Mouse (Mus musculus) embryonic facial prominence, embryonic 10.5 days (tissue): ENCODE data around the gene Duoxa1. TPM values are rescaled to one million over a fixed set of nuclear protein-coding genes. Genes with fewer than 3 reads are reported as not detected.
A peak's percentile ranks its signal among the peaks of the same experiment; 100 is the strongest.

Experiments
- DNase-seq: peaks from one replicate; pipeline ENCODE4 v3.0.0-alpha.2; 2017; ENCODE audit warnings: low spot score
- H3K27ac ChIP-seq: fragments of 300-500 bp; sonication (generic); replicated peaks from 2 replicates; pipeline ENCODE4 v1.5.1; 2016; ENCODE audit warnings: mild to moderate bottlenecking
- H3K27me3 ChIP-seq: fragments of 300-500 bp; sonication (generic); replicated peaks from 2 replicates; pipeline ENCODE4 v1.6.1; 2016; ENCODE audit warnings: low read depth, mild to moderate bottlenecking; ENCODE audit not compliant: poor library complexity, severe bottlenecking
- H3K36me3 ChIP-seq: fragments of 300-500 bp; sonication (generic); replicated peaks from 2 replicates; pipeline ENCODE4 v1.6.1; 2016; ENCODE audit warnings: mild to moderate bottlenecking, moderate library complexity
- H3K4me1 ChIP-seq: fragments of 300-500 bp; sonication (generic); 2 replicates; pipeline ENCODE4 v1.6.1; 2016
- H3K4me3 ChIP-seq: fragments of 300-500 bp; sonication (generic); 2 replicates; pipeline ENCODE4 v1.5.1; 2016; ENCODE audit warnings: mild to moderate bottlenecking, moderate library complexity
- H3K9me3 ChIP-seq: fragments of 300-500 bp; sonication (generic); 2 replicates; pipeline ENCODE4 v1.6.1; 2016; ENCODE audit warnings: mild to moderate bottlenecking
- WGBS: fragments of 180-500 bp; shearing (Covaris S2); methylation state at CpG from one replicate; pipeline ENCODE4 v1.1.7; 2016; 5-methylcytosine and 5-hydroxymethylcytosine counted together
- polyA plus RNA-seq: library from polyadenylated mRNA; unstranded; fragments of >200 nt; fragmentation: Nextera tagmentation; extraction: Ambion mirVana; gene quantifications from 2 replicates; pipeline ENCODE4 v1.2.1, GENCODE M21; 2016

Gene Duoxa1
- polyA plus RNA-seq, 1 experiment from 2014 or later = 0.27 TPM

GRCm38 (mm10) chr2:122301081-122301920 is 12.2 kb downstream of the Duoxa1 start:
- H3K27ac ChIP-seq = no peak overlapping the region
- H3K27me3 ChIP-seq = peaks cover 100% of the 10 kb centered on the region
- peak; percentile 59 for DNase-seq
- H3K4me3 ChIP-seq = peak overlapping the region; percentile 55
- H3K9me3 ChIP-seq = no peaks in the 10 kb centered on the region
- H3K4me1 ChIP-seq = peaks cover 45% of the 10 kb centered on the region
- 1% methylated on average over 48 of the region's 48 CpGs for WGBS
- no peaks in the 10 kb centered on the region for H3K36me3 ChIP-seq

- WGBS = 6% methylated on average over 14 of the region's 14 CpGs
- H3K9me3 ChIP-seq = no peaks in the 10 kb centered on the region
- no peaks in the 10 kb centered on the region for H3K36me3 ChIP-seq
- H3K27ac ChIP-seq = no peak overlapping the region
- peaks cover 100% of the 10 kb centered on the region for H3K27me3 ChIP-seq
- H3K4me1 ChIP-seq = peaks cover 48% of the 10 kb centered on the region
- H3K4me3 ChIP-seq = no peak overlapping the region
- no peak for DNase-seq
These were observed 12.9 kb downstream of the Duoxa1 start for GRCm38 (mm10) chr2:122300656-122301020.

- Histone ChIP-seq H3K4me3 (no peak overlapping the region), H3K9me3 (no peaks in the 10 kb centered on the region), H3K27me3 (peaks cover 100% of the 10 kb centered on the region), H3K27ac (no peak overlapping the region), H3K4me1 (peaks cover 48% of the 10 kb centered on the region), H3K36me3 (no peaks in the 10 kb centered on the region)
- DNase-seq = peak; percentile 21
- WGBS = 7% methylated on average over 14 of the region's 14 CpGs
These were observed 13.4 kb downstream of the Duoxa1 start for GRCm38 (mm10) chr2:122299911-122300655.

- Histone ChIP-seq H3K27ac (no peak within 1 kb of the TSS), H3K9me3 (no peaks in the 10 kb centered on the region), H3K36me3 (no peaks in the 10 kb centered on the region), H3K4me3 (peak within 1 kb of the TSS; percentile 44), H3K27me3 (peaks cover 100% of the 10 kb centered on the region), H3K4me1 (peaks cover 48% of the 10 kb centered on the region)
- peak; percentile 60 for DNase-seq
- WGBS = under 1% methylated on average over 43 of the region's 43 CpGs
These were observed 14.7 kb downstream of the Duoxa1 start, which contains the start of gene Duoxa2 for GRCm38 (mm10) chr2:122298596-122299490. Gene Duoxa2, plus strand, starts transcription at chr2:122298900.

GRCm38 (mm10) chr2:122298096-122298499 is 15.4 kb downstream of the Duoxa1 start, which contains the start of gene Duox2:
Gene Duox2, minus strand, starts transcription at chr2:122298449.
- 4% methylated on average over 13 of the region's 13 CpGs for WGBS
- peaks cover 48% of the 10 kb centered on the region for H3K4me1 ChIP-seq
- DNase-seq = peak; percentile 37
- H3K36me3 ChIP-seq = no peaks in the 10 kb centered on the region
- no peak within 1 kb of the TSS for H3K27ac ChIP-seq
- peaks cover 100% of the 10 kb centered on the region for H3K27me3 ChIP-seq
- H3K4me3 ChIP-seq = peak within 1 kb of the TSS; percentile 44
- no peaks in the 10 kb centered on the region for H3K9me3 ChIP-seq

GRCm38 (mm10) chr2:122297271-122298095 is 16.0 kb downstream of the Duoxa1 start:
- 1% methylated on average over 35 of the region's 35 CpGs for whole genome bisulfite sequencing
- H3K27ac ChIP-seq = no peak overlapping the region
- no peaks in the 10 kb centered on the region for H3K36me3 ChIP-seq
- H3K4me1 ChIP-seq = peaks cover 48% of the 10 kb centered on the region
- peaks cover 98% of the 10 kb centered on the region for H3K27me3 ChIP-seq
- H3K9me3 ChIP-seq = no peaks in the 10 kb centered on the region
- peak overlapping the region; percentile 36 for H3K4me3 ChIP-seq
- peak; percentile 55 for DNase-seq

GRCm38 (mm10) chr2:122294916-122295315 is 18.6 kb downstream of the Duoxa1 start:
- no peaks in the 10 kb centered on the region for H3K9me3 ChIP-seq
- H3K36me3 ChIP-seq = no peaks in the 10 kb centered on the region
- no peak overlapping the region for H3K4me3 ChIP-seq
- WGBS = 8% methylated on average over 7 of the region's 7 CpGs
- H3K27ac ChIP-seq = no peak overlapping the region
- peak; percentile 12 for DNase-seq
- peaks cover 33% of the 10 kb centered on the region for H3K4me1 ChIP-seq
- peaks cover 97% of the 10 kb centered on the region for H3K27me3 ChIP-seq

- no peaks in the 10 kb centered on the region for H3K9me3 ChIP-seq
- H3K4me3 ChIP-seq = no peak overlapping the region
- WGBS = 77% methylated on average over 7 of the region's 7 CpGs
- DNase-seq = no peak
- no peaks in the 10 kb centered on the region for H3K4me1 ChIP-seq
- H3K36me3 ChIP-seq = no peaks in the 10 kb centered on the region
- H3K27ac ChIP-seq = no peak overlapping the region
- peaks cover 11% of the 10 kb centered on the region; the same call in 1 of the 2 replicates for H3K27me3 ChIP-seq
These were observed 27.4 kb downstream of the Duoxa1 start for GRCm38 (mm10) chr2:122286137-122286536.

GRCm38 (mm10) chr2:122284091-122284490 is 29.4 kb downstream of the Duoxa1 start:
- Histone ChIP-seq H3K27ac (no peak overlapping the region), H3K4me1 (no peaks in the 10 kb centered on the region), H3K4me3 (no peak overlapping the region), H3K36me3 (no peaks in the 10 kb centered on the region), H3K9me3 (no peaks in the 10 kb centered on the region), H3K27me3 (no peaks in the 10 kb centered on the region)
- WGBS = 90% methylated on average over 9 of the region's 9 CpGs
- no peak for DNase-seq

- H3K36me3 ChIP-seq = no peaks in the 10 kb centered on the region
- H3K4me1 ChIP-seq = 0 out of 2 replicates have a peak, but pooled peaks cover 4% of the 10 kb centered on the region
- H3K9me3 ChIP-seq = no peaks in the 10 kb centered on the region
- H3K4me3 ChIP-seq = no peak overlapping the region
- 89% methylated on average over 3 of the region's 3 CpGs for WGBS
- H3K27ac ChIP-seq = no peak overlapping the region
- no peak for DNase-seq
- H3K27me3 ChIP-seq = no peaks in the 10 kb centered on the region
These were observed 34.8 kb downstream of the Duoxa1 start for GRCm38 (mm10) chr2:122278769-122279168.

- 88% methylated on average over 7 of the region's 7 CpGs for WGBS
- no peak for DNase-seq
- H3K27me3 ChIP-seq = no peaks in the 10 kb centered on the region
- no peaks in the 10 kb centered on the region for H3K9me3 ChIP-seq
- H3K36me3 ChIP-seq = no peaks in the 10 kb centered on the region
- H3K4me1 ChIP-seq = peaks cover 9% of the 10 kb centered on the region
- no peak overlapping the region for H3K27ac ChIP-seq
- H3K4me3 ChIP-seq = no peak overlapping the region
These were observed 46.9 kb downstream of the Duoxa1 start for GRCm38 (mm10) chr2:122266407-122267193.
